Mouse (Mus musculus) left cerebral cortex, adult 8-10 months (tissue): ENCODE data around the gene Gm37240. TPM values are rescaled to one million over a fixed set of nuclear protein-coding genes. Genes with fewer than 3 reads are reported as not detected.

Source experiments
- DNase-seq, 2 experiments: peaks; one replicate each; pipeline ENCODE4 v3.0.0; 2022; ENCODE audit warnings: low spot score in 2 of 2
- total RNA-seq, 4 experiments: library from RNA; stranded (reverse); gene quantifications; 2 replicates each; pipeline ENCODE4 v1.2.4; 2022

Gm37240 gene
- total RNA-seq, 4 experiments from 2014 or later: 0.50 to 4.0 (median 1.1) TPM; not detected in 1

DNA sequence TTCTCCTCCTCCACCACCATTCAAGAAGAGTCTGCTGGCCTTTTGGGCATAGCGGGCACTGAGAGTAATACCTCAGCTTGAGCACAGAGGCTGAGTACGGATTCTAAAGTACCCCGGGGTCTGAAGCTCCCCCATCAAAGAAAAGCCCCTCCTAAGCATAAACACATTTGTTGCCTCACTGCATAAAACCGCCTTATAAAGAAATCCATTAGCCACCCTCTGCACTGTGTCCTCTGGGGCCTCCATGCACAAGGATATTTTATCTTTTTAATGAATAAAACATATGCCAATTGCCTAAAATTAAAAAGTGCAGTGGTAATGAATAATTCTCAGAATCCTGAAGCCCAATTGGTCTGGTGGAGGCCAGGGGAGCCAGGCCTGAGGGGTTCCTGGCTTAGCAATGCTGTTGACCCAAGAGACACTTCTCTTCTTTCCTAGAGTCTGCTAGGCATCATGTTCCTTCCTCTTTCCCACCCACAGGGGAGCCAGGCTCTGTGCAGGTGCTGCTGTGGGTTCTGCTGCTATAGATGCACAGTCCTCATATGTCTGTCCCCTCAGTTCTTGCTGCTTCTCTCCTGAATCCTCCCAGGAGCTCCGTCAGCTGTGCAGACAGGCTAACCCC lies 463.8 kb downstream of the Gm37240 start:
- no peak for DNase-seq

DNA sequence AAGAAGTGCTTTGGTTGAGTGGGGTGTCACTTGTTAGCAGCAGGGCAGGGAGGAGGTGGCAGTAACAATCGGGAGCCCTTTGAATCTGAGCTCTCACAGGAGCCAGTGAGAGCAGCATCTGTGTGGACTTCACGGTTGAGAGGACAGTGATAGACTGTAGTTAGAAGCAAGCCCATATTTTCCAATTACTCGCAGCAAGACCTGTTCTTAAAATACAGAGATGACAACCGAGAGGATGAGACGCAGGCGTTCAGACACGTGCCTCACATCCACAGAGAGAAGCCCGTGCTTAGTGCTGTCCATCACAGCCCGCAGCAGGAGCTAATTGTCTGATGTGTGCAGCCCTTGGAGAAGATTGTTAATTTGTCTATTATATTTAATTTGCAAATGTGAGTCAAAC lies 465.9 kb downstream of the Gm37240 start:
- peak in 1 of 2 experiments; percentile 57 for DNase-seq

DNA sequence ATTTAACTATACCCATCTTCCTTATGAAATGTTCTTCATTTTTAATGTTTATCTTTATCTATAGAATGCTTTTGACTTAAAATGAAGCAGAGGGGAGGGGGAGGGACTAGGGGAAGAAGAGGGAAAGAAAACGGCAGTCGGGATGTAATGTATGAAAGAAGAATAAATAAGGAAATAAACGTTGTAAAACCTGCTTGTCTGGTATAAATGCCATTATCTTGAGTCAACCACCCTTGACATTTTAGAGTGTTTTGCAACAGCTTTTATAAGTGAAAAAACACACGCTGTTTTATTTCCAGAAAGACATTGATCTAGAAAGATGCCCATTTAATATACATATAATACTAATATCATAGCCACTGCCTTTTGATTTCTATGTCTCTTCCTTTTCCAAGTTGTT lies 469.7 kb downstream of the Gm37240 start:
- no peak for DNase-seq

DNA sequence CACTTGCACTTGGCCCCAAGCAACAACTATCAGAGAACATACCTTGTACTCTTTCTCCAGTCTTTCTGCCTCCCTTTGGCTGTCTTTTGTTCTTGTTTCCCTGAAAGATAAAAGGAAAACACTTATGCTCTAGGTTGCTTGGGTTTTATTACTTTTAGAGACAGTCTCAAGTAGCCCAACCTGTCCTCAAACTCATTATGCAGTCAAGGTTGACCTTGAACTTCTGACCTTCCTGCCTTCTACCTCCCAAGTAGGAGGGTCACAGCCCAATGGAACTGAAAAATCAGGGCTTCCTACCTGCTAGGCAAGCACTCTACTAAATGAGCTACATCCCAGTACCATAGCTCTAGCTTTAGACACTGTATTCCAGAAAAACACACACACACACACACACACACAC lies 488.5 kb downstream of the Gm37240 start:
- no peak for DNase-seq

DNA sequence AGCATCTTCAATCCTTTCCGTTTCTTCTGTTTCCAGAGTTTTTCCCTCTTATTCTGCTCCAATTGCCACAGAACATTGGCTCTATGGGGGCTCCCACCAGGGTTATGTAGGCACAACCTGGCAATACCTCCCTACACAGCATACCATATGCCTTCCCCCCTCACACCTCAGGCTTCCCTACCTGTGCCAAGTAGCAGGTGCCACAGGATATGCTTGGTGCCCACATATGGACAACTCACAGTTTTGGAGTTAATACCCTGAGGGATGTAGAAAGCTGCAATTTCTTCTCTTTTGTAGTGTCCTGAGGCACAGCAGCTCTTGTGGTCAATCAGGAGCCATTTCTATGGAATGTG lies 488.9 kb downstream of the Gm37240 start:
- DNase-seq: peak in 1 of 2 experiments; percentile 36

DNA sequence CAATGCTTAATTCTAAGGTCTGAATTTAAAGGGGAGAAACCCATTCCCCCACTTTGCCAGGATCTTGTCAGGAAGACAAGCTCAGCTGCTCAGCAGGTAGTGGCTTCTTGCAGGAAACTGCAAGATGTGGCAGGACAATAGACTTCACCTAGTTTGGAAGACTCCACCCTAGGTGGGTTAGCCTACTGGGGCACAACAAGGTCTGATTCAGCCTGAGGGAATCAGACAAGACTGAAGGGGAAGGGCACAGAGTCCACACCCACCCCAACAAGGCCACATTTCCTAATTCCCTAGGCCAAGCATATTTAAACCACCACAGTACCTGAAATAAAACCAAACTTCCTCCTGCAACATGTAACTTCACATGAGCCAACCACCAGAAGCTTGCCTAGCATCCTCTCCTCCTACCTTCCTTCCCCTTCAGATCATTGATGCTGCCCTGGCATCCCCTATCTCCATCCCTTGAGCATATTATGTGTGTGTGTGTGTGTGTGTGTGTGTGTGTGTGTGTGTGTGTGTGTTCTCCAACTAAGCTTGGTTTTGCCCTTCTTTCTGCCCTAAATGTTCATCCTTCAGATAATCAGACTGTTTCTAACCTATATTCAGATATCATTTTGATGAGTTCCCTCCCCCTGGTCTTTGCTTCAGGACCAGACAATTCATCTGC lies 489.4 kb downstream of the Gm37240 start:
- DNase-seq: no peak

DNA sequence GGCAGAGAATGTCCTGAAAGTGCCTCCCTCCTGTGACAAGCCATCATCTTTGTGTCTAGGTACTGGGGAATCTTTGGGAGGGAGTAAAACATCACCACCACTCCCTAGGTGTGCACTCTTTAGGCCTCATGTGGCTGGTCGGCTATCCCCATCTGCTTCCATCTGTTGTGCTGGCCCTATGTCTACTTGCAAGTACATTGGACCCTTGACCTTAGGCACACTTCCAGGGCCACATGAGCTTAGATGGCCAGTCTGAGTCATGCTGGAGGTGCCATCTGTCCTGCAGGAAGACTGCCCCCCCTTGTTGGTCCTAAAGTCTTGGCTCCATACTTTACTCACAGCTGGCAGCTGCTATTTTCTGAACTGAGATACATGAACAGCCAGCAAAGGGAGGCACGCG lies 493.9 kb downstream of the Gm37240 start:
- DNase-seq: peak in 1 of 2 experiments; percentile 41

DNA sequence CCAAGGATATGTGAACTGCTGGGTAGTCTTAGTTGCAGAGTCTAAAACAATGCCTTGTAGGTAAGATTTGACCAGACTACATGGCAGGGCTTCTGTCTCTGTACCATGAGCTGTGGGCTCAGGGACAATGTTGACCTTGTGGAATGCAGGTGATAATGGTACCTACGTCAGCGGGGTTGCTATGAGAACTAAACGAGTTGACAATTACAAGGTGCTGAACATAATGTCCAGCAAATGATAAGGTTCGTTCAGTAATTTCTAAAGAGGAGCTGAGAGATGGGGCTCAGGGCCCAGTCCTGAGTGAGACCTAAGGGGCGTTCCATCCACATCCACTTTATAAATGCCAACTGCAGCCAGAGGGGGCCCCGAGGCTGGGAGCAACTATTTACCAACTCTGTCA lies 495.6 kb downstream of the Gm37240 start:
- DNase-seq: no peak

DNA sequence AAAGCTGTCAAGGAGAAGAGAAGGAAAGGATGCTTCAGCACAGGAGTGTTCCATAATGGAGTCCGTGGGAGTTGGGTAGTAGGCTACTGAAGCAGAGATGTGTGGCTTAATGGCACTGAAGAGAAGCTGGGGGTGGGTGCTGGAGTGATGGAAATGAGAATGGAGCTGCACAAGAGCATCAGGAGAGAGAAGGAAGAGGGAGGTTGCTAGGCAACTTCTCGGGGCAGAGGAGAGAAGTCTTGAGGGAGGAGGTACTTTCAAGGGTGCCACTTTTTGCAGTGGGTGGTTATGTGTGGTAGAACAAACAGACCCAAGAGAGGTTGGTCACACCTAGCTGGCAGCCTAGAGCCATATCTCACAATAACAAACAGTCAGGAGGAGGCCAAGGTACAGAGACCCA lies 496.2 kb downstream of the Gm37240 start:
- peak; percentile 46 to 93 for DNase-seq

DNA sequence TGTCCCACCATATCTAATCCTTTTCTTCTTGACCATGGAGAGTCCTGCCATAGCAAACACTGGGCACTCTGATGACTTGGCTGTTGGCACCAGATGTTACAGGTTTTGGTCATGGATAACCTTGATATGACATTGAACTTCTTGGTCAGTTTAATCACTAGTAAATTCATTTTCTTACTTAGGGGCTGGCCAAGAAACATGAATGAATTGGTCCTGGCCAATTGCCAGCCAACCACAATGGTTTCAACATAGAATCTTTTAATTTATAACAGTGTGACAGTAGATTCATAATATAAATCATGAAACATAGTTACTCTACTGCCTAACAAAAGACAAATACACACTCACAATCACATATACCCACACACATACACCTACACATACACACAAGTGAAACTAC lies 501.9 kb downstream of the Gm37240 start:
- DNase-seq: no peak

DNA sequence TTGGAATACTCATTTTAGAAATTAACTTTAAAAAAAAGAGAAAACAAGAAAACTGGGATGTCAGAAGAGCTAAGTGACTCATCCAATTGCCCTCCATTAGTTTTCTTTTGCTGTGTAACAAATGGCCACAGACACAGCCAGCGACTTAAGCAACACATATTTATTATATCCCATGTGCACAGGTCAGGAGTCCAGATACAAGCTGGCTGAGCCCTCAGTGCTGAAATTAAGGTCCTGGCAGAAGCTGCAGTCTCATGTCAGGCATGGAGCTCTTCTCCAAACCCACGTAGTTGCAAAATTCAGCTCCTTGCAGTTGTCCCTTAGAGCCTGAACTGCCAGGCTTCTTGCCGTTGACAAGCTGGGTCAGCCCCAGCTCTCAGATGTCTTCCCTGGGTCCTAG lies 504.0 kb downstream of the Gm37240 start:
- DNase-seq: no peak

DNA sequence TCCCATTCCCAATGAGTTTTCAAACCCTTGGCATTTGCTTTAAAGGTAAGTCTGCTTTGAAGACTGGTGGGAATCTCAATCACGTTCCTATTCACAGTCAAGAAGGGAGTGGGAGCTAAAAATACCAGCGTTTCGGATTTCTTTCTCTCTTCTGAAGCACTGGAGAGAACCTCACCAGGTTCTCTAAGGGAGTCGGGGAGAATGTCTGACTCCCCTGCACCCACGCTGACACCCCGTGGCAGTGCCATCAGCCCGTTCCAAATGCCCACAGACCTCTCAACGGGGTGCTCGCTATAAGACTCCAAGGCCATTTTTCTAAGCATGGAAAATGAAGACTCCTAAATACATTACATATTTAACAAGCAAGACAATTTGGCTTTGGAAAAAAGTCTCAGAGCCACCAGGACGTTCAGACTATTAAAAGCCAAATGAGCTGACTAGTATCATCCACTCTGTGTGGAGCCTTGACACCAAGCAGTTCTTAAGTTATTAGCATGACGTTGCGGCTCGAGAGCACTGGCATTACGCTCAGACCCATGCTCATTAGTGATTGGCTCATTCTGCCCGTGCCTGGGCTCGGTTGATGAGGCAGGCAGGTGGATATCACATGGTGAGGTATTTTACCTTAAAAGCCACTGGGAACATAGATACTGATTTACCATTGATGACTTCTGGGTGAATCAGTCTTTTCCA lies 508.5 kb downstream of the Gm37240 start:
- DNase-seq: peak in 1 of 2 experiments; percentile 61

DNA sequence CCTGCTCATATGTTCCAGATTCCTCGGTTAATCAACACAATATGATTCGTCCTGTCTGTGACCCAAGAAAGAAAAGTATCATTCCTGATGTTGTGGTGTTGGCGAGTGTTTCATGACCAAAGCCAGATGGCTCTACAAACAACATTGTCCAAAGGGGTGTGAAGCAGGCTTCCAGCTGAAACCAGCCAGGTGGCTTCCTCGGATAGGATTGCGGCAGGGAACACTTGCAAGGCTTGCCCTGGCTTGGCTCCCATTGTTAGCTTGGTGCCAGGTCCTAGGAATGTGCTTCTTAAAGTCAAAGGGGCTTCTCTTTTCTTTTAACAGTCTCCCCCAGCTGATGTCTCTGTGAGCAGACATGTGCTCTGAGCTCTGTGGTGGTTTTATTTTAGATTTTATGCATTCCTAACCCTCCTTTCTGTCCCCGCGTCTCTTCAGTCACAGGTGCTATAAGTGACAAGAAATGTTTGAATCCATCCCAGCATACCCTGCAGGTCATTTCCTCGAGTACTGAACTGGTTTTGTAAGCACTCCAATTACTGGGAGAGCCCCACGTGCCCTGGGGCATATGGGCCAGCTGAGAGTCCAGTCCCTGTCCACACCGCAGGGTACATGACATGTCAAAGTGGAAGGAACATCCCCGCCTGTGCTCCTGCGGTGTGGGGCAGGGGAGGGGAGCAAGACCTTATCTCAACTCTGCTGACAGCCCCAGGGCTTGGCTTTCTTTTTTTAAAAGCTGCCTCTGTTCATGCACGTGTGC lies 509.2 kb downstream of the Gm37240 start:
- DNase-seq: peak in 1 of 2 experiments; percentile 23

DNA sequence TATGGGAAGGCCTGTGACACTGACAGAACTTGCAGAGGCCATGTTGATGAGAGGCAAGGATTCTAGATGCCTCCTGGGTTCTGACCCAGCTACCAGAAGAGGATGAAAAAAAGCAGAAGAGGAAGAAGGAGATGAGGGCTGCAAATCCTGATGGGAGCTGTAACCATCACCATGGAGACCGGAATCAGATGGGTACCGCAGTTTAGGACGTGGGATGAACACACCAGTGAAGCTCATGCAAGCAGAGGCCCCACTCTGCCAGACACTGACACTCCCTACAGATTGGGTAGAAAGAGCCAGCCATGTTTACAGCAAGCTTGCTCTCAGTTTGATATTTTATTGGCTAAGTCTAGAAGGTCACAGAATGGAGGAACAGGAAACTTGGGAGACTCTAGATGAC lies 509.8 kb downstream of the Gm37240 start:
- peak in 1 of 2 experiments; percentile 61 for DNase-seq

DNA sequence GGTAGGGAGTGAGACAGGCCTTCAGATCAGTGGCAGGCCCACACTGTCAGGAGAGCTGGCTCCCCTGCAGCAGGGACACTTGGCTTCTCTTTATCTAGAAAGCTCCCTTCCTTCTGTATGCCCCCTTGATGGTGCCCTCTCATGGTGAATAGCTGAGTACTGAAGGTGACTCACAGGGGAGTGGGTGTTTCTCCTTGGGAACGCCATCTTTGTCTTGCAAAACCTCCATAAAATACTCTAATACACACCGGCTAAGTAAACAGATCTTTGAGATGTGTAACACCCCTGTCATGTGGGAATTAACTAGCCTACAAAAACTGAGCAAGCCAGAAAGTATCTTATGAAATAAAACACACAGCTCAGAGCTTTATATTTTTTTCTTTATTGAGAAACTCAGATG lies 510.8 kb downstream of the Gm37240 start:
- DNase-seq: no peak

DNA sequence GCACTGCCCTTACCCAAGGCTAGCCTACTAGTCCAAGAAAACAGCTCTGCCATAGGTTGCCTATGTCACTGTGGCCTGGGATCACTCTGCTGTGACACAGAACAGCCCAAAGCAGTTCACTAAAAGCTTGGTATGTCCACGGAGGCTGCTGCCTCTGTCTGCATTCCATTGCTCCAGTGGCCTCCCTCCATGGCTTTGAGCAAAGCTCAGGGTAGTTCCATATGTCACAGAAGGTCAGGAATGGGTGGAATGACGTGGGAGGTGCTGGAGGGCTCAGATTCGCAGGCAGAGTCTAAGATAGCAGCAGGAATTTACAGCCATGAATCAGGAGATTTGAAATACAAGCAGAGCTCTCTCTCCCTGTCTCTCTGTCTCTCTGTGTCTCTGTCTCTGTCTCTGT lies 514.3 kb downstream of the Gm37240 start:
- no peak for DNase-seq

DNA sequence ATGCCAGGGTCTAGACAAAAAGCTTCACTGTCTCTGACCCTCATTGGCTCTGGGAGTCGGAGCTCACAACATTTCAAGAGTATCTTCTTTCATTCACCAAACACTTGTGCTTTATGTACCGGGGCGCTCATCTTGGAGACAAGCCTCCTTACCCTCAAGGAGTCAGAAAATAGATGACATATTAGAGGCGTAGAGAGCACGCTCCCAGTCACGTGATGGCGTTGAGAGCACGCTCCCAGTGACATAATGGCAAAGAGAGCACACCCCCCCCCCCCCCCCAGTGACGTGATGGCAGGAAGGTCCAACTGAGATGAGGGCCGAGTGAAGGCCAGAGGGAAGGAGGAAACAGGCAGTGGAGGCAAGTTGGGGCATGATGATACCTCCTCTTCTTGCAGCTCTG lies 517.5 kb downstream of the Gm37240 start:
- DNase-seq: no peak

DNA sequence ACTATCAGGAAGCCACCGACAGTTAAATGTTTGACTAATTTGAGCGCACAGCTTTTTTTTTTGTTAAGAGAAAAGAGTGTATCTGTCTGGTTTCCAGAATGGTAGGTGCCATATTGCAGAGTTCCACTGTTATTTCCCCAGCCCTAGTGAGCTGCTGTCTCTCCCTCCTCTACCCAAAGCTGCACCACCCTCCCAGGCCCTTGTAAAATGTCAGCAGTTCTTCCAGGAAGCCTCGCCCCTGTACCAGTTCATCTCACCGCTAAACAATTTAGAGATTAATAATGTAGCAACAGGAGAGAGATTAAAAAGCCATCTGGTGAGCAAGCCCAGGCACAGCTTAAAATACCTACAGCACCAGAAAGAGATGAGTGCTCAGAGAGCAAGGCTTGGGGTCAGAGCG lies 518.2 kb downstream of the Gm37240 start:
- DNase-seq: no peak

DNA sequence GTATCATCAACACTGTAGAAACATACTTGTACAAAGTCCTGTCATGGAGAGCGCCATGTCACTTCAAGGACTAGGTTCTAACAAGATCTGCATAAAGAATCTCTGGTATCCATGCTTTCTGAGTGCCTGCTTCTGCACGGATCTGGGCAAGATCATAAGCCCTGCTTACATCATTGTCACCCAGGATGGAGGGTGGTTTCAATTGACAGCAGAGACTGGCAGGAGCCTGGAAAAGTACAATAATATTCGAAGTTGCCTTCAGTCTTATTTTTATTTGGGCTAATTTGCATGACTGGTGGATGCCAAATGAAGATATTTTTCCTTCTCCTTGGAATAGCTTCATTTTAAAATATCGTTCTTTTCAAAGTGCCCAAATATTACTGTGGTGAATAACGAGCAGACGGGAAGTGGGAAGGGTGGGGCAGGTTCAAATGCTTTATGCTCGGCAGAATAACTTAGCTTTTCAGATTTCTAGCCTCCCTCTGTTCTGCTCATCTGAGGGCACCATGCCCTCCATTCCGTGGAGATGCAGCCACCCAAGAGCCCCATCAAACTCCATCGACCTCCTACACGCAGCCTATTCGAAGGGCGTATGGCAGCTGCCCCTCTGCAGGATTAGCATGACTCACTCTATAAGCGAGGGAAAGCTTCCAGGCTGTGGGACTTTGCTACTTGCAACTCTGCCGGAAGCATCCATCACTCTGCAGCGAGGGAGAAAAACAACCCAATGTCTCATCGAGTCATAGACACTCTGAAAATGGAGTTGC lies 518.8 kb downstream of the Gm37240 start:
- DNase-seq: peak; percentile 45 to 90

DNA sequence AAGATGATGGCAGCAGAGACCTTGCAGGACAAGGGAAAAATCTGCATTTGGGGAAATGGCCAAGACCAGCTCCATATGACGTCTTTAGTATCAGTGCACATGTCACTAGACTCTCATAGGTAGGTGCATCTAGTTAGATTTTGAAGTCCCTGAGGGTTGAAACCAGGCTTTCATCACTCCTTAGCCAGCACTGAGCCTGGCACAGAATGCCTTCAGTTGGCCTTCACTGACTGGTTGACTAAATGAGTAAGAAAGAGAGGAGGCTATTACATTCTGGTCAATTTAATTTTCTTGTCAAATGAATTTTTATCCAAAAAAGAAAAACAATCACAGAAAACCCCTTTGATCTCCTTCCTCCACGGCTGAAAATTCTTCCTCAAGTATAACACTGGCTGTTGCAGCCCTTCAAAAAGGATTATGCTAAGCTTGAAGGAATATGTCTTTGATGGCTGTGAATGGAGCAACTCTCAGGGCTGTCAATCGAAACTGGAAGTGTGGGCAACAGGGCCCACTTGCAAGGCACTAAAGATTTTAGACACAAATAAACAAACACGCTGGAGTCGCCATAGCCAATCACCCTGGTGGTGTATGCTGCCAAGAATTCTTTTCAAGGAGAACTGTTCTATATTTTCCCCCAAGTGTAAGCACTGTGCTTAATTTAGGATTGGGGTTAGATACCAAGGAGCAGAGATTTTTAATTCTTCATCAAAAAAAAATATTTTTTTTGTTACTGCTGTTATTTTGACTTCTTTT lies 522.6 kb downstream of the Gm37240 start:
- no peak for DNase-seq

DNA sequence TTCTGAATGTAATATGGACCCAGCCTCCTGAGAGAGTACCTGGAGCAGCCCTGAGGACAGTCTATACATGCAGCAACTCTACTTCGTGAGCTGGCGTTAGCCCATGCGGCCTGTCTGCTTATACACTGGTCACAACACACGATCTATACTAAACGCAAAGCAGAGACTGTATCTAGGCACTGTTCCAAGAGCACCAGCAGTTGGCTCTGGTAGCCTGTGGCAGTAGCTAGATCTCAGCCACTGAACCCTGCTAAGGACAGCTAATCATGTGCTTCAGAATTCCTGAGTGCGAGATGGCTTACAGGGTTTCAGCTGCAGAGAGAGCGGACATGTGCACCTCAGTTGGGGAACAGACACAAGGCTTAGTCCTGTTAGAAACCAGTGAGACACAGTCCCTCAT lies 524.4 kb downstream of the Gm37240 start:
- no peak for DNase-seq
